Mouse (Mus musculus): Measurements from ENCODE around the gene Olfr1412. TPM values are rescaled to one million over a fixed set of nuclear protein-coding genes. Genes with fewer than 3 reads are reported as not detected.

Gene Olfr1412
- total and polyA plus RNA-seq, 2 experiments from 2014 or later: not detected

- H3K36me3 ChIP-seq (ENCODE audit: insufficient read depth, low read length): no peaks in the 10 kb centered on the region
- no peak overlapping the region for H3K27ac ChIP-seq (ENCODE audit: low read depth, low read length)
- 80% methylated on average over 1 of the region's 1 CpGs for whole genome bisulfite sequencing
- H3K9ac ChIP-seq (replicated peaks; ENCODE audit: low read length, poor library complexity, severe bottlenecking): no peak overlapping the region
- H3K9me3 ChIP-seq (ENCODE audit: low read length): no peaks in the 10 kb centered on the region
- no peak overlapping the region for H3K4me3 ChIP-seq (ENCODE audit: low read depth, low read length)
- H3K27me3 ChIP-seq (ENCODE audit: insufficient read depth, low read length): no peaks in the 10 kb centered on the region
- TF ChIP-seq CTCF (IDR thresholded peaks at IDR 0.05): no peak
- no peak for ATAC-seq (ENCODE audit: low FRiP score)
- no peak for DNase-seq (ENCODE audit: low spot score)
- no peak overlapping the region for H3K4me2 ChIP-seq (ENCODE audit: low read depth, low read length, poor library complexity, severe bottlenecking)
- no peaks in the 10 kb centered on the region for H3K4me1 ChIP-seq (ENCODE audit: insufficient read depth, low read length)
Measured at GRCm38 (mm10) chr1:92616046-92616445, 30.5 kb downstream of the Olfr1412 start.

- no peak for TF ChIP-seq CTCF (IDR thresholded peaks at IDR 0.05)
- Histone ChIP-seq H3K4me3 (ENCODE audit: low read depth, low read length) (no peak within 1 kb of the TSS), H3K27me3 (ENCODE audit: insufficient read depth, low read length) (no peaks in the 10 kb centered on the region), H3K27ac (ENCODE audit: low read depth, low read length) (no peak within 1 kb of the TSS), H3K4me1 (ENCODE audit: insufficient read depth, low read length) (no peaks in the 10 kb centered on the region), H3K9me3 (ENCODE audit: low read length) (no peaks in the 10 kb centered on the region), H3K4me2 (ENCODE audit: low read depth, low read length, poor library complexity, severe bottlenecking) (no peak within 1 kb of the TSS), H3K36me3 (ENCODE audit: insufficient read depth, low read length) (no peaks in the 10 kb centered on the region), H3K9ac (replicated peaks; ENCODE audit: low read length, poor library complexity, severe bottlenecking) (no peak within 1 kb of the TSS)
- WGBS: 49% methylated on average over 2 of the region's 2 CpGs
- ATAC-seq (ENCODE audit: low FRiP score): no peak
- no peak for DNase-seq (ENCODE audit: low spot score)
Measured at GRCm38 (mm10) chr1:92617488-92617887, 31.9 kb downstream of the Olfr1412 start, which contains the start of gene Olfr12. Olfr12 (plus strand) TSS chr1:92617788.

- WGBS: 69% methylated on average over 4 of the region's 4 CpGs
- Histone ChIP-seq H3K4me2 (ENCODE audit: low read depth, low read length, poor library complexity, severe bottlenecking) (no peak overlapping the region), H3K36me3 (ENCODE audit: insufficient read depth, low read length) (no peaks in the 10 kb centered on the region), H3K4me1 (ENCODE audit: insufficient read depth, low read length) (no peaks in the 10 kb centered on the region), H3K4me3 (ENCODE audit: low read depth, low read length) (no peak overlapping the region), H3K27me3 (ENCODE audit: insufficient read depth, low read length) (no peaks in the 10 kb centered on the region), H3K27ac (ENCODE audit: low read depth, low read length) (no peak overlapping the region), H3K9me3 (ENCODE audit: low read length) (no peaks in the 10 kb centered on the region), H3K9ac (replicated peaks; ENCODE audit: low read length, poor library complexity, severe bottlenecking) (no peak overlapping the region)
- no peak for DNase-seq (ENCODE audit: low spot score)
- no peak for ATAC-seq (ENCODE audit: low FRiP score)
- no peak for TF ChIP-seq CTCF (IDR thresholded peaks at IDR 0.05)
Measured at GRCm38 (mm10) chr1:92618360-92618759, 32.8 kb downstream of the Olfr1412 start.

- Histone ChIP-seq H3K36me3 (ENCODE audit: insufficient read depth, low read length) (no peaks in the 10 kb centered on the region), H3K9me3 (ENCODE audit: low read length) (no peaks in the 10 kb centered on the region), H3K4me2 (ENCODE audit: low read depth, low read length, poor library complexity, severe bottlenecking) (no peak overlapping the region), H3K27ac (ENCODE audit: low read depth, low read length) (no peak overlapping the region), H3K4me3 (ENCODE audit: low read depth, low read length) (no peak overlapping the region), H3K9ac (replicated peaks; ENCODE audit: low read length, poor library complexity, severe bottlenecking) (no peak overlapping the region), H3K27me3 (ENCODE audit: insufficient read depth, low read length) (no peaks in the 10 kb centered on the region), H3K4me1 (ENCODE audit: insufficient read depth, low read length) (no peaks in the 10 kb centered on the region)
- WGBS: 65% methylated on average over 4 of the region's 4 CpGs
- no peak for TF ChIP-seq CTCF (IDR thresholded peaks at IDR 0.05)
- peak; percentile 33 for DNase-seq (ENCODE audit: low spot score)
- no peak for ATAC-seq (ENCODE audit: low FRiP score)
Measured at GRCm38 (mm10) chr1:92628227-92628626, 42.6 kb downstream of the Olfr1412 start.

DNA sequence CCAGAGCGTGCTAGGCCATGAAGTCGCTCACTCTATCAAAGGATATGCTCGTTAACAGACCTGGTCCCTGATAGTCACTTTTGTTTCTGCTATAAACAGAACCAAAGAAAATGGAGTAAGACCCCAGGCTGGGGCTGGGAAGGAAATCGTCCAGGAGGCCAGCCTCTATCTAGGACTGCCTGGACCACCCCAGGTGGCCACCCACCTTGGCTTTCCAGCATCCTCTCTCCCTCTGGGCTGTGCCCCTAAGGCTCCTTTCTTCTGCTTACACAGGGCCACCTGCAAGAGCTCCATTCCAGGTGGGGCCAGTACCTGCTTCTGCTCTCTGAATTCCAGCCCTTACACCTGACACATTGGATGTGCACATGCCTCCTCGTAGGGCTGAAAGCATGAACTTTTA is 46.6 kb downstream of the Olfr1412 start:
- Histone ChIP-seq H3K27me3 (ENCODE audit: insufficient read depth, low read length) (no peaks in the 10 kb centered on the region), H3K4me1 (ENCODE audit: insufficient read depth, low read length) (no peaks in the 10 kb centered on the region), H3K36me3 (ENCODE audit: insufficient read depth, low read length) (peaks cover 17% of the 10 kb centered on the region), H3K4me3 (ENCODE audit: low read depth, low read length) (no peak overlapping the region), H3K27ac (ENCODE audit: low read depth, low read length) (no peak overlapping the region), H3K4me2 (ENCODE audit: low read depth, low read length, poor library complexity, severe bottlenecking) (no peak overlapping the region), H3K9ac (replicated peaks; ENCODE audit: low read length, poor library complexity, severe bottlenecking) (no peak overlapping the region), H3K9me3 (ENCODE audit: low read length) (no peaks in the 10 kb centered on the region)
- ATAC-seq (ENCODE audit: low FRiP score): no peak
- no peak for DNase-seq (ENCODE audit: low spot score)
- 82% methylated on average over 5 of the region's 5 CpGs for WGBS
- TF ChIP-seq CTCF (IDR thresholded peaks at IDR 0.05): no peak

GRCm38 (mm10) chr1:92632948-92633347 is 47.4 kb downstream of the Olfr1412 start:
- WGBS: 69% methylated on average over 6 of the region's 6 CpGs
- TF ChIP-seq CTCF (IDR thresholded peaks at IDR 0.05): no peak
- ATAC-seq (ENCODE audit: low FRiP score): no peak

More at GRCm38 (mm10) chr1:92632948-92633347, 47.4 kb downstream of the Olfr1412 start:
- no peak overlapping the region for H3K9ac ChIP-seq (replicated peaks; ENCODE audit: low read length, poor library complexity, severe bottlenecking)
- no peak overlapping the region for H3K4me3 ChIP-seq (ENCODE audit: low read depth, low read length)
- no peak overlapping the region for H3K27ac ChIP-seq (ENCODE audit: low read depth, low read length)
- DNase-seq (ENCODE audit: low spot score): no peak
- H3K4me1 ChIP-seq (ENCODE audit: insufficient read depth, low read length): no peaks in the 10 kb centered on the region
- H3K36me3 ChIP-seq (ENCODE audit: insufficient read depth, low read length): peaks cover 24% of the 10 kb centered on the region
- no peaks in the 10 kb centered on the region for H3K9me3 ChIP-seq (ENCODE audit: low read length)
- no peak overlapping the region for H3K4me2 ChIP-seq (ENCODE audit: low read depth, low read length, poor library complexity, severe bottlenecking)
- H3K27me3 ChIP-seq (ENCODE audit: insufficient read depth, low read length): no peaks in the 10 kb centered on the region
